Mouse (Mus musculus): ENCODE measurements around the gene Dlst.
A peak's percentile ranks its signal among the peaks of the same experiment; 100 is the strongest.

Dlst gene

GRCm38 (mm10) chr12:85110698-85111592 lies at the start of gene Dlst, which contains the start of gene Prox2:
Dlst (plus strand) TSS chr12:85110833.
Prox2 (minus strand) TSS chr12:85110759.
- peak; percentile 89 for DNase-seq (ENCODE audit: low spot score)

GRCm38 (mm10) chr12:85071043-85071442 lies 39.6 kb upstream of the Dlst start:
- DNase-seq (ENCODE audit: low spot score), result no peak

DNA sequence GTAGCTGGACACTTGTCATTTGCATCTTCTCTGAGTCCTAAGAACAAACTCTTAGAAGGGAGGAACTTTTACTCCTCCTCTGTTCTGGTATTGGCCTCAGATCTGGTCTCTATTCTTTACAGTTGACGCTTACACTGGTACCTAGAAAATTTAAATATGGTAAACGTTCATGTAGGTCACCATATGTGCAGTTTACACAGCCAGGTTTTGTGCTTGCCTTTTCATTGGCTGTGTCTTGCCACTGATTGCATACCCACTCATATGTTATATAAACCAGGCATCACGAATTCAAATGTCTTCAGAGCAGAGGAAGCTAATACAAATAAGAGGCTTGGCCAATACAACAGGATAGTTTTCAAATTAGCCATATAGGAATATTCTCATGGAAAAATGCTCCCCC lies 33.5 kb upstream of the Dlst start:
- DNase-seq (ENCODE audit: low spot score), result no peak

GRCm38 (mm10) chr12:85084257-85084656 lies 26.4 kb upstream of the Dlst start:
- no peak for DNase-seq (ENCODE audit: low spot score)

GRCm38 (mm10) chr12:85084941-85085340 lies 25.7 kb upstream of the Dlst start:
- DNase-seq (ENCODE audit: low spot score), result no peak

DNA sequence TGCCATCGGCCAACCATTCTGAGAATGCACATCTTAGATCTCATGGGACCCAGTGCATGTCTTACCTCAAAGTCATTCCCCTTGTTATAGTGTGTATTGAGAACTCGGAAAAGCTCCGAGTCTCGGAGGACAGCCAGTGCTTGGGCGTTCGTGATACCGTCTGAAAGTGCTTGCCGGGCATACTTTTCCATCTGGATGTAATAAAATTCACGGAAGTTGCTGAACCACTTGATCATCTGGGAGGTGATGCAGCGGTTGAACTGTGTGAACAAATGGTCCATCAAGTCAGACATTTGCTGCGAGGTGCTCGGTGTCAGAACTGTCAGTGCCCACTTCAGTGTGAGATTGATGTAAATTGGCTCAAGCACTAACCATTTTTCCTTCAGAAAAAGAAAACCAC lies 22.8 kb upstream of the Dlst start:
- DNase-seq (ENCODE audit: low spot score), result no peak

DNA sequence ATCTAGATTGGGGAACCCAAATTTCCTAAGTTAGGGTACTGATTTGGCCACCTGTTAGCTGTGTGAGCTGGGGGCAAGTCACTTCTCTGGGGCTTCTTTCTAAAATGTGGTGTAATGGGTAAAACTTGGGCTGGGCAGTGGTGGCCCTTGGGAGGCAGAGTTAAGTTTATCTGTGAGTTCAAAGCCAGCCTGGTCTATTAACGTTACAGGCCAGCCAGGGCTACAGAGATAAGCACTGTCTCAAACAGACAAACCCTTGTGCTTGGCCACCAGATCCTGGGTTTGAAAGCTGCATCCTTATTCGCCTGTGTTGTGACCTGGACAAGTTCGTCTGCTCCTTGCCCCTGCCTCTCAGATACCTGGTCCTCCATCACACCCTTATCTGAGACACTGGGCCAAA lies 19.4 kb upstream of the Dlst start:
- no peak for DNase-seq (ENCODE audit: low spot score)

DNA sequence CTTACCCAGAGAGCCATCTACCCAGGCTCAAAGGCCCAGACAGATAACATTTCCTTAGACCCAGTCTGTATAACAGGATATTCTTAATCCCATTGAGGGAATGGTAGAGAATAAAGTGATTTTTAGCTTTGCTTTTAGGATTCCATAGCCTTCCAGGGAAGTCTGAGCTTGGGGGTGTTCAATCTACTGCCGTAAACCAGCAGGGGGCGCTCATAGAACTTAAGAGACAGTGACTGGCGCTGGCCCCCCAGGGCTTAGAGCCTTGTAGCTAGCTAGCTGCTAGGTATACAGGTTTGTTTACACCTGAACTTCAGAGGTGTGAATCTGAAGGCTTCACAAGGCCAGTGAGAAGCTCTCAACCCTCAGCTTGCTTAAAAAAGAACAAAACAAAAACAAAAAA lies 18.4 kb upstream of the Dlst start:
- peak; percentile 67 for DNase-seq (ENCODE audit: low spot score)

DNA sequence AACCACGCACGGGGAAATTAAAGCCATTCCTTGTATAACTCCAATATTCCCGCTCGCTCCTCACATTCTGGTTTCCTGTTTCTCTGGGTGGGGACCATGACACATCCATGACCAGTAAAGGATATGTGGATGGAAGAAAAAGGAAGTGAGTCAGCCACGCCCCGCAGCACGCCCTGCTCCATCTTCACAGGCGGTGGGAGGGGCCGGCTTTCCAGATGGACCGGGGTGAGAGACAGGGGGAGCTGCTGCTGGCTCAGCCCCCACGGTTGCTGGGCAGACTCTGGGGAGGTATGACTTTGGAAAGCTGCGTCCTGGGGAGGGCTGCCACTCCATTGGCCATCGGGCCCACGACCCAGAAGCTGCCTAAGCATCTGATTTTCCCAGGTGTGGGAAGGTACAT lies 16.6 kb upstream of the Dlst start:
- peak; percentile 61 for DNase-seq (ENCODE audit: low spot score)

GRCm38 (mm10) chr12:85094706-85095105 lies 15.9 kb upstream of the Dlst start:
- DNase-seq (ENCODE audit: low spot score), result no peak

DNA sequence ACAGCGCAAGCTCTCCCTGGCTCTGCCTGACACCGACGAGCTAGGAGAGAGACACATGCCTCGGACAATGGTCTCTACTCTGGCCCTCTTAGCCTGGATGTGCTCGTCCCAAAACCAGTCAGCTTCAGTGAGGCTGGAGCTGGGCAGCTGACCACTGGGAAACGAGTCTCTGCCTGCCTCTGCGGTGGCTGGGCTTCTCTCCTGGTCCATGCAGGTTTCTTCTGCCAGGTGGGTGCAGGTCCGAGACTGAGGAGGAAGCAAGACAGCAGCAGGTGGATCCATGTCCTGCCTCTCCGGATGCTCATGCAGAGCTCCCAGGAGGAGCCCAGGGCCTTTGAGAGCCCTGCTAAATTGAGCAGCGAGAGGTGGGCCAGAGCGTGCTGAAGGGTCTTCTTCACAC lies 15.5 kb upstream of the Dlst start:
- no peak for DNase-seq (ENCODE audit: low spot score)

GRCm38 (mm10) chr12:85095859-85096258 lies 14.8 kb upstream of the Dlst start:
- DNase-seq (ENCODE audit: low spot score), result no peak

- DNase-seq (ENCODE audit: low spot score), result no peak
These were observed 9.6 kb upstream of the Dlst start for GRCm38 (mm10) chr12:85101001-85101400.

GRCm38 (mm10) chr12:85101521-85102106 lies 9.0 kb upstream of the Dlst start:
- no peak for DNase-seq (ENCODE audit: low spot score)

GRCm38 (mm10) chr12:85103096-85103495 lies 7.5 kb upstream of the Dlst start:
- no peak for DNase-seq (ENCODE audit: low spot score)

DNA sequence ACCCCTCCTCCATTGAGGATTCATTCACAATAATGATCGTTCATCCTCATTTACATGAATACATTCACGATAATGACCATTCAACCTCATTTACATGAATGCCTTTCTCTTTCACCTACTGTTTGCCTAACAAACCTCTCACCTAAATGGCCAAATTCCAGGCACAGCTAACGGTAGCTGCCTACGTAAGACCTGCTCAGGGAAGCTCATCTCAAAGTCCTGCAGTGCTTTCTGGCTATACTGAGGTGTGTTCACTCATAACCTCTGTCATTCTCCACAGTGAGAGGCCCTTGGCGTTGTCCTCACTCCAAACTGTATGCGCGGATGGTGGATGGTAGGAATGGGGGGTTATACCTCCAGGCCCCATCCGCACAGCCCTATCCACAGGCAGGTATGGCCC lies 5.8 kb upstream of the Dlst start:
- DNase-seq (ENCODE audit: low spot score), result no peak

DNA sequence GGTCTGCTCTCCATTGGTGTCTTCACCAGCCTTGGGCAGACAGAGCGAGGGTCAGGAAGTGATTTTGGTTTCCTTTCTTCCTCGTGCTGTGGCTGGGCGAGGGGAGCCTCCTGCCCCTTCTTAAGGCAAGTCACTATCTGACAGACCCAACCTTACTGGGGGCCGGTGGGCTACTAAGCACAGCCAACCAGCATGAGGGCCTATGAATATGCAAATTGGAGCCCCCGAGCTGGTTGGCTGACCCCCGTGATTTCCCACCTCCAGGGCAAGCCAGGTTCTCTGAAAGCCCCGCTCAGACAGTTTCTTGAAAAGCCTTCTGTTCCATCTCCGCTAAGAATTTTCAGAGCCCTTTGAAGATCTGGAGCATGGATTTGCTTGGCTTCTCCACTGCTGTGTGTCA lies 4.3 kb upstream of the Dlst start:
- no peak for DNase-seq (ENCODE audit: low spot score)

DNA sequence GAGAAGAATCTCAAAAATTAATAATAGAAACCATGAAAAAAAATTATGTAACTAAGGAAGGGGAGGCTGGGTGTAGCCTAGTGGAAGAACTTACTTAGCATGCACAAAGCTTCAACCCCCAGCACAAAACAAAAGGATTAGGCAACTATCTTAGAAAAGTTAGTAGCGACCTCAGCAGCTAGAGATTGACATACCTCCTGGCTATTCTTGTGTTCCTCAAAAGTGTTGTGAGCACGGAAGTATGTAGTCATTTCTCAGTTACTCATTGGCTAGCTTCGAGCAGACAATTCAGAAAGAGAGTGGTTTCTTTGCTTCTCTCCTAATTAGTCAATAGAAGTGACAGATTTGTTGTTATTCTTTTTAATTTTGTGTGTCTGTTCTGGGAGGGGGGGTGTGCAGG lies 2.0 kb upstream of the Dlst start:
- no peak for DNase-seq (ENCODE audit: low spot score)

DNA sequence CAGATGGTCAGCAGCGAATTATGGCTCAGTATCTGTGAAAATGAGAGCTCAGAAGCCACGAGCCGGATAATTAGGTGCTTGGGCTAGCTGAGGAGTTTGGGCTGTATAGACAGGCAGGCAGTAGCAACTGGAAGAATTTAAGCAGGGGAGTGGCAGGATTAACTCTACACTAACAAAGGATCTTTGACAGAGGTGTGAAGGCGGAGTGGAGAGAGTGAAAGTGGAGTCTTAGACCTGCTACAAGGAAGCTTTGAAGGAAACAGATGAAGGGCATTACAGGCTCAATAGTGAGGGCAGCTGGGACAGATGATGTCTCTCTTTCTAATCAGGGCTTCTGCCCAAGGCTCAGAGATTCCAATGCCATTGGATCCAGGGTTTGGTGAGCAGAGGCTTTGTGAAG lies 1.2 kb upstream of the Dlst start:
- no peak for DNase-seq (ENCODE audit: low spot score)

- no peak for DNase-seq (ENCODE audit: low spot score)
These were observed 479 bp upstream of the Dlst start for GRCm38 (mm10) chr12:85110011-85110697.

DNA sequence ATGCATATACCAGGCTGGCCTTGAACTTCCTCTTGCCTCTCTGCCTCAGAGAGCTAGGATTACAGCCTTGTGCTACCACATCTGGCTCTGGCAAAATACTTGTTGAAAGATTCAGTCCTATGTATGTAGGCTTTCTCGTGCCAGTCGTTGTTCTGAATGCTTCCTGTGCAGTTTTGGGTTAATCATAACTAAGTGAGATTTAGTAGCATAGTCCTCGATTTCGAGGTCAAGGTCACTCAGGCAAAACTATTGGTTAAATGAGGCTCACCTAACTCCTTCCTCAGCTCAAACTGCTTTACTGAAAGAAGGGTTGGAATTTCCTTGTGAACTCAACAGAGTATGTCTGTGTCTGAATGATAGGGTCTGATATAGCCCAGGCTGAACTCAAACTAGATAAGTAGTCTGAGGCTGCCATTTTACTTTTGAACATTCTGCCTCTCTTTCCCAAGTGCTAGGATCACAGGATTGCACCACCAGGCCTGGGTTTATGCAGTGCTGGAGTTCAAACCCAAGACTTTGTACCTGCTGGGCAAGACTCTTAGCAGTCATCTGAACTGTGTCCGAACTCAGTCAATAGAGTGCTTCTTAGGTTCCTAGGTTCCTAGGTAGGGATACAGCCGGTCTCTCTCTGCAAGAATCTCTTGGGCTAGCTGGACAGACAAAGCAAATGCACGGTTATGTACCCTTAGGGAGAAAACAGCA lies 2.1 kb downstream of the Dlst start:
- DNase-seq (ENCODE audit: low spot score), result no peak

- DNase-seq (ENCODE audit: low spot score), result no peak
These were observed 2.7 kb downstream of the Dlst start for GRCm38 (mm10) chr12:85113337-85113736.

Measured in urinary bladder, postnatal 14 days (tissue).